Mouse (Mus musculus): Measurements from ENCODE around the gene BC030867. TPM values are rescaled to one million over a fixed set of nuclear protein-coding genes. Genes with fewer than 3 reads are reported as not detected.
A peak's percentile ranks its signal among the peaks of the same experiment; 100 is the strongest.

BC030867 gene
- polyA plus RNA-seq, 1 experiment from 2014 or later = 2.6 TPM

DNA sequence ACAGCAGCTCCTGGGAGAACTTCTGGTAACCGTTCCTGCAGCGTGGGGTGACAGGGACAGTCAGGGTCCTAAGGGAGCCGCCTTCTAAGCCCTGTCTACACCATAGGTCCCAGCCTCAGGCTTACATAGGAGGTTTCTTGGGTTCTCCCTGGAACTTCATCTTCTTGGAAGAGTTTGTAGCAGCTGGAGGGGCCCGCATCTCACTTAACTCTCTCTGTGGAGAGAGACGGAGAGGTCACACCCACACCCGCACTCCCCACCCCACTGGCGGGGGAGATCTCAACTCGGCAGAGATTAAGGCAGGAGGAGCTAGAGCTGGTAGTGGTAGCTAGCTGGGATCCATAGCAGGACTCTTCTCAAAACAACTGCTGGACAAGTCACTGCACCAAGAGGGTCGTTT is 59.4 kb downstream of the BC030867 start:
- no peak overlapping the region for H3K27ac ChIP-seq (replicated peaks; ENCODE audit: low read depth, low read length)
- H3K4me3 ChIP-seq (replicated peaks; ENCODE audit: low read depth, low read length) = no peak overlapping the region
- peaks cover 69% of the 10 kb centered on the region for H3K36me3 ChIP-seq (ENCODE audit: control insufficient read depth, insufficient read depth, low read length)
- WGBS = 82% methylated on average over 9 of the region's 9 CpGs
- no peaks in the 10 kb centered on the region for H3K27me3 ChIP-seq (ENCODE audit: control insufficient read depth, insufficient read depth, low read length)
- H3K9me3 ChIP-seq (ENCODE audit: control insufficient read depth, low read length) = no peaks in the 10 kb centered on the region
- H3K4me2 ChIP-seq (ENCODE audit: low read length) = no peak overlapping the region
- DNase-seq (no peak), ATAC-seq (ENCODE audit: low FRiP score, low TSS enrichment) (no peak)
- H3K4me1 ChIP-seq (ENCODE audit: control insufficient read depth, insufficient read depth, low read length) = 0 out of 2 replicates have a peak, but pooled peaks cover 3% of the 10 kb centered on the region
- no peak overlapping the region for H3K9ac ChIP-seq (replicated peaks; ENCODE audit: low read length)

DNA sequence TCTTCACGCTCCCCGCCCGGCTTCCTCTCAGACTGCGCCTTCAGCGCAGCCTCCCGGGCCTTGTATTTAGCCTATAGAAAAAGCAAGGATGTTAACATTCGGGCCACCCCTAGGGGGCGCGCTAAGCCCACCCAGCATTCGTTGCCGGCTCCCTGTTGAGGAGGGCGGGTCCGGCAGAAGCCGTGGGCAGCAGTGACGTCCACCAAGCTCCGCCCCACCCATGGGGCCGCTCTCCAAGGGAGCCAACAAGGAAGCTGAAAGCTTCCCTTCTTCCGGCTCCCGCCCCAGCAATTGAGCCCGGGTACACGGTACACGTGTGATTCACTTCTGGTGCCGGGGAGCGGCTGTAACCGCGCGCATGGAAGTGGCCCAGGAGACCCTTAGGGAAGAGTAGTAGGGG is 60.3 kb downstream of the BC030867 start:
- H3K9me3 ChIP-seq (ENCODE audit: control insufficient read depth, low read length) = no peaks in the 10 kb centered on the region
- H3K27ac ChIP-seq (replicated peaks; ENCODE audit: low read depth, low read length) = peak overlapping the region; percentile 63
- WGBS = under 1% methylated on average over 27 of the region's 27 CpGs
- peak overlapping the region; percentile 54 for H3K4me2 ChIP-seq (ENCODE audit: low read length)
- H3K9ac ChIP-seq (replicated peaks; ENCODE audit: low read length) = peak overlapping the region; percentile 3; the same call in 1 of the 2 replicates
- H3K4me3 ChIP-seq (replicated peaks; ENCODE audit: low read depth, low read length) = peak overlapping the region; percentile 24
- 0 out of 2 replicates have a peak, but pooled peaks cover 3% of the 10 kb centered on the region for H3K4me1 ChIP-seq (ENCODE audit: control insufficient read depth, insufficient read depth, low read length)
- H3K36me3 ChIP-seq (ENCODE audit: control insufficient read depth, insufficient read depth, low read length) = peaks cover 77% of the 10 kb centered on the region
- peak; percentile 87 for ATAC-seq (ENCODE audit: low FRiP score, low TSS enrichment)
- no peaks in the 10 kb centered on the region for H3K27me3 ChIP-seq (ENCODE audit: control insufficient read depth, insufficient read depth, low read length)
- peak; percentile 97 for DNase-seq

DNA sequence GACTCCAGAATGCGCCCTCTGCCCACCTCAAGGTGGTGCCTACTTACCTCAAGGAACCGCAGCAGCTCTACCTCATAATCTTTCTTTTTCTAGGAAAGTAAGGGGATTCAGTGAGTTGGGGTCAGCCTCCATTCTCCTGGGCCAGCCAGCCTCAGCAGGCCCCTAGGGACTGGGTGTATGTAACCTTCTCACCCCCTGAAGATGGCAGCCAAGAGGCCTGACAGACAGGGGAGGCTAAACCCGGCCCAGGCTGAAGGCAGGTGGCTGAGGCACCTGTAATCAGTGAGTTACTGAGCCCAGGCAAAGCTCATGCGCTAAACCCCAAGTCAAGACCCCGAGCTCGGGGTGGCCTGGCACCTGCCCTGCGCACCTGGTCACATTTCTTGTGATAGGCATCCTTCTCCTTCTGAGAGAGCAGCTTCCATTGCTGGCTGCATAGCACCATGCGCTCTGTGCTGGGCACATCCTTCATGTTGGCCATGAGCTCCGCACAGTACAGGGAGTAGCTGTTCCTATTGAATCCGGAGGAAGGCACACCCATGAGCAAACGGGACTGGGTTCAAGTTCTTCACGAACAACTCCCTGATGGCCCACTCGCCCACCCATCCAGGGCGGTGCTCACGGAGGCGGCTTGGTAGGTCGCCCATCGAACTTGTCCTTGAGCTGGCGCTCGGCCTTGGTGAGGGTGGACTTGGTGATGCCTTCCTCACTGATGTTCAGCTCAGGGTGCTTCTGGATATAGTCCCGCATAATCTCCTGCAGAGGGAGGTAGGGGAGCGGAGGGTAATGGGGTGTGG is 61.3 kb downstream of the BC030867 start:
- Histone ChIP-seq H3K27ac (replicated peaks; ENCODE audit: low read depth, low read length) (no peak overlapping the region), H3K9ac (replicated peaks; ENCODE audit: low read length) (no peak overlapping the region), H3K9me3 (ENCODE audit: control insufficient read depth, low read length) (no peaks in the 10 kb centered on the region), H3K36me3 (ENCODE audit: control insufficient read depth, insufficient read depth, low read length) (peaks cover 88% of the 10 kb centered on the region), H3K4me3 (replicated peaks; ENCODE audit: low read depth, low read length) (peak overlapping the region; percentile 24; the same call in 1 of the 2 replicates), H3K4me1 (ENCODE audit: control insufficient read depth, insufficient read depth, low read length) (0 out of 2 replicates have a peak, but pooled peaks cover 3% of the 10 kb centered on the region), H3K4me2 (ENCODE audit: low read length) (no peak overlapping the region; the same call in 1 of the 2 replicates), H3K27me3 (ENCODE audit: control insufficient read depth, insufficient read depth, low read length) (no peaks in the 10 kb centered on the region)
- ATAC-seq (ENCODE audit: low FRiP score, low TSS enrichment) = no peak
- 89% methylated on average over 22 of the region's 22 CpGs for WGBS
- no peak for DNase-seq

DNA sequence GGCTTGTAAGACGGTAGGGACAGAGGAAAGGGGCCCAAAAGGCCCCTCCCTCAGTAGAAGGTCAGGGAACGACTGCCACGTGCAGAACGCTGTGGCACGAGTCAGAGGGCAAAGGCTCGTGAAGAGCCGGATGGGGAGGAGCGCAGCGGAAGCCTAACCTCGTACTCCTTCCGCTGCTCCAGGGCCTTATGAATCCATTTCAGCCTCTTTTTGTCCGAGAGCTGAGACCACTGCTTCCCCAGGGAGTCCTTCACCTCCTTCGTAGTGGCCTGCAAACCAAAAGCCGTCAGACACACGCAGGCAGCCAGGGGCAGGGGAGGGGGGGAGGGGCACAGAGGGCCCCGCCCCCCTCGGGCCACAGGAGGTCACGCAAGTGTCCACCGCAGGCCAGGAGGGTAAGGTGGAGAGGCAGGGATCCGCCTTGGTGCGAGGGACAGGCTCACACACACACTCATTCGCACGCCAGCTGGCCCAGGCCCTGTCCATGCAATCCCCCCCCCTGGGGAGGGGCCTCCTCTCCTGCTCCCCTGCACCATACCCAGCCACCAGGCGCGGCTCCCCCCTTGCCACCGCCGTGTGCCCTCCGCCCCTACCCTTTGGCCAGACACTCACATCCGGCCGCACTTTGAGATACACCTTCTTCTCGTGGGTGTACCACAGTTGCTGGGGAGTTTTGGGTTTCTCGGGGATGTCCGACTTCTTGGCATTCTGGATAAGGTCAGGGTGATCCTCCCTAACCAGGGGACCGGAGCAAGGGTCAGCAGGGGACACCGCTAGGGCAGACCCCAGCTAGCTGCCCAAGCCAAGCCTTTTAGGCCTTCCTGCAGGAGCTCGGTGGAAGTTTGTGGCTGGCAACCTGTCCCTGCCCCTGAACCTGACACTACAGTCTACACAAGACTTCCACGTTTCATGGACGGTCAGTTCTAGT is 62.4 kb downstream of the BC030867 start:
- WGBS = 46% methylated on average over 38 of the region's 38 CpGs
- DNase-seq = no peak
- H3K4me1 ChIP-seq (ENCODE audit: control insufficient read depth, insufficient read depth, low read length) = peaks cover 8% of the 10 kb centered on the region
- no peaks in the 10 kb centered on the region for H3K27me3 ChIP-seq (ENCODE audit: control insufficient read depth, insufficient read depth, low read length)
- no peak overlapping the region for H3K4me3 ChIP-seq (replicated peaks; ENCODE audit: low read depth, low read length)
- 0 out of 2 replicates have a peak overlapping the region, but pooled peaks have one; percentile 9 for H3K9ac ChIP-seq (replicated peaks; ENCODE audit: low read length)
- no peak overlapping the region for H3K4me2 ChIP-seq (ENCODE audit: low read length)
- no peak overlapping the region; the same call in 1 of the 2 replicates for H3K27ac ChIP-seq (replicated peaks; ENCODE audit: low read depth, low read length)
- H3K36me3 ChIP-seq (ENCODE audit: control insufficient read depth, insufficient read depth, low read length) = peaks cover 89% of the 10 kb centered on the region
- no peaks in the 10 kb centered on the region for H3K9me3 ChIP-seq (ENCODE audit: control insufficient read depth, low read length)
- ATAC-seq (ENCODE audit: low FRiP score, low TSS enrichment) = no peak

DNA sequence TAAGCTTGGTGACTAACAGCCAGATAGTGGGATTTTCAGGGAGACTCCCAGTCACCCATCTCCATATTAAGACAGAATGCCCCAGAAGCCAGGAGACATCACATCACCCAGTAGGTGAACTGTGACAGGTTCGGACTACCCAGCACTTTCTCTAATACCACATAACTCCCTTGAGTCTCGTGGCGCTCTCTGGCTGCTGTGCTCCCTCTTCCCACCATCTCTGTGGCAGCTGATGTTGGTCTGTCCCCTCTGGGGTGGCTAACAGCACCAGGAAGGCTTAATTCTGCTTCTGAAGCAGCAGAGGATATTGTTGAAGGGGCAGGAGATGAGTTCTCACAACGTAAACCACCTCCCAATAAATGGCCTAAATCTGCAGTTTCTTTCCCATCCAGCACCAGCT is 63.3 kb downstream of the BC030867 start:
- peaks cover 11% of the 10 kb centered on the region for H3K4me1 ChIP-seq (ENCODE audit: control insufficient read depth, insufficient read depth, low read length)
- DNase-seq (no peak), ATAC-seq (ENCODE audit: low FRiP score, low TSS enrichment) (no peak)
- H3K27ac ChIP-seq (replicated peaks; ENCODE audit: low read depth, low read length) = no peak overlapping the region
- no peaks in the 10 kb centered on the region for H3K9me3 ChIP-seq (ENCODE audit: control insufficient read depth, low read length)
- WGBS = 88% methylated on average over 4 of the region's 4 CpGs
- H3K9ac ChIP-seq (replicated peaks; ENCODE audit: low read length) = no peak overlapping the region
- peaks cover 79% of the 10 kb centered on the region for H3K36me3 ChIP-seq (ENCODE audit: control insufficient read depth, insufficient read depth, low read length)
- no peak overlapping the region for H3K4me3 ChIP-seq (replicated peaks; ENCODE audit: low read depth, low read length)
- H3K4me2 ChIP-seq (ENCODE audit: low read length) = no peak overlapping the region
- no peaks in the 10 kb centered on the region for H3K27me3 ChIP-seq (ENCODE audit: control insufficient read depth, insufficient read depth, low read length)

DNA sequence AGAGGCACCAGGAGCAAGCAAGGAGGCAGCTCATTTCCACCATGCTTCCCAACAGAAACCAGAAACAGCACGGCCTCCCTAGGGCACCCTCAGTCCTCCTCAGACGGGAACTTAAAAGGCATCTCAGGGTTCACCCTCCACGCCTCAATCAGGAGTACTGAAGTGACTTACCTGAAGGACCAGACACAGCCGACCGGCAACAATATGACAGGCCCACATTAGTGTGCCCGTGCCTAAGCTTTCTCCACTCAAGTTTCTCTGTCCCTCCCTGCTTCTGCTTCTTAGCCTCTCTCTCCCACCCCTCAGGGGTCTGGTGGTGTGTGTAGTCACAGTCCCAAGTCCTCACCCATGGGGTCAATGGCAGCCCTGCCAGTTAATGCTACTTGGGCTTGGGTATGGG is 63.9 kb downstream of the BC030867 start:
- Histone ChIP-seq H3K9me3 (ENCODE audit: control insufficient read depth, low read length) (no peaks in the 10 kb centered on the region), H3K9ac (replicated peaks; ENCODE audit: low read length) (no peak overlapping the region), H3K4me3 (replicated peaks; ENCODE audit: low read depth, low read length) (no peak overlapping the region), H3K4me1 (ENCODE audit: control insufficient read depth, insufficient read depth, low read length) (peaks cover 11% of the 10 kb centered on the region), H3K27ac (replicated peaks; ENCODE audit: low read depth, low read length) (no peak overlapping the region), H3K36me3 (ENCODE audit: control insufficient read depth, insufficient read depth, low read length) (peaks cover 73% of the 10 kb centered on the region), H3K4me2 (ENCODE audit: low read length) (no peak overlapping the region), H3K27me3 (ENCODE audit: control insufficient read depth, insufficient read depth, low read length) (no peaks in the 10 kb centered on the region)
- ATAC-seq (ENCODE audit: low FRiP score, low TSS enrichment) = no peak
- WGBS = 81% methylated on average over 6 of the region's 6 CpGs
- no peak for DNase-seq

DNA sequence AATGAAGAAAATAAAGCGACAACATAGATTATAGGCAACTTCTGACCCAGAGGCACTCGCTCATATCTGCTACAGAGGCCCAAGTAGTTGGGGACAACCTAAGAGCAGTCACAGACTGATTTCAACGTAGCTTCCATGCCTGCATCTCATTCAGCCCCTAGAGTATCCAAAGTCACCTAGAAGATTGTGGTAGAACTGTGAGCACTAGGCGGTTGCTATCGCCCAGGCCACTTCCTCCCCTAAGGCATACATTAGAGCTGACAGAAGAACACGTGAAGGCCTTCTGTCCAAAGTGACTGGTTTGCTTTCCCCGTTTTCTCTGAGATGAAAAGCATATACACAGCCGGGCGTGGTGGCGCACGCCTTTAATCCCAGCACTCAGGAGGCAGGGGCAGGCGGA is 65.6 kb downstream of the BC030867 start:
- WGBS = 87% methylated on average over 12 of the region's 12 CpGs
- ATAC-seq (ENCODE audit: low FRiP score, low TSS enrichment) (no peak), DNase-seq (no peak)
- Histone ChIP-seq H3K9me3 (ENCODE audit: control insufficient read depth, low read length) (no peaks in the 10 kb centered on the region), H3K9ac (replicated peaks; ENCODE audit: low read length) (no peak overlapping the region), H3K4me1 (ENCODE audit: control insufficient read depth, insufficient read depth, low read length) (peaks cover 11% of the 10 kb centered on the region), H3K27ac (replicated peaks; ENCODE audit: low read depth, low read length) (no peak overlapping the region), H3K4me2 (ENCODE audit: low read length) (no peak overlapping the region), H3K4me3 (replicated peaks; ENCODE audit: low read depth, low read length) (no peak overlapping the region), H3K27me3 (ENCODE audit: control insufficient read depth, insufficient read depth, low read length) (no peaks in the 10 kb centered on the region), H3K36me3 (ENCODE audit: control insufficient read depth, insufficient read depth, low read length) (peaks cover 64% of the 10 kb centered on the region)

All from midbrain, embryonic 14.5 days (tissue).